Mouse (Mus musculus): ENCODE measurements around the gene Hoxa11.

DNA sequence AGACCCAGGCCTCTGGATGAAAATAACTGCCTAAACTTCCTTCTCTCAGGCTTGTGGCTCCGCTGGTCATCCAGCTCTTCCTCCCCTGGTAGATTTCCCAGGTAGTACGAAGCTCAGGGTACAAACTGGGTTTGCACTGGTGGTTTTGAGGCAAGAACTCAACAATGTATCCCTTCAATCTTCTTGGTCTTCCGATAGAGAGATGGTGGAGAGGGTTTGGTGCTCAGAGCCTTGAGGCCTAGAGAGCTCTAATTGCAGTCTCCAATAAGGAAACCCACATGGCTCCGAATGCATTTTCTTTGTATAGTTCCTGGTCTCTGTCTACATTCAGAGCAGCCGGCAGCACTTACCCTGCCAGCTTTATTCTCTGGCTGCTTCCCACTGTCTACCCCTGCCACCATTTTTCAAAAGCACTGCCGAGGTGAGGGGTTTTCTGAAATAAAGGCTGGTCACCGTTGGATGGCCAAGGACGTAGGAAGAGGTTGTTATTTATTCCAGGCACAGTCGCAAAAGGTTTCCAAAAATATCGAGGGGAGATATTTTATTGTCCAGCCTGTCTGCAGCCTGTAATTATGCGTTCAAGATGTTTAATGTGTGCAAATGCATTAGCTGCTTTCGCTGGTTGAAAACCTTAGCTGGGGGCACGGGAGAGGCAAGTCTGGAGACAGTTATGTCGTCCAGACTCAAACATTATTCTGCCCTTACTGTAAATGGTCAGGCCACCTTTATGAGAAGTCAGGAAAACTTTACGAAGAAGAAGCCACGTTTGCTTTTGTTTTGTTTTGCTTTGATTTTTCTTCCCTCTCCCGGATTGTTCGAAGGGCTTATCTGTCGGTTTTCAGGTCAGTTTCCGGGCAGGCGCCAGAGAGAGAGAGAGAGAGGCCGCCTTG lies 27.4 kb upstream of the Hoxa11 start:
- no peak for TF ChIP-seq POLR2A (IDR thresholded peaks at IDR 0.05; ENCODE audit: low read depth, low read length)
- TF ChIP-seq CTCF (IDR thresholded peaks at IDR 0.05; ENCODE audit: extremely low read depth, insufficient read depth, insufficient read length, insufficient replicate concordance): no peak
